Mouse (Mus musculus) layer of hippocampus, postnatal 14 days (tissue): ENCODE results near the gene Nfrkb. TPM values are rescaled to one million over a fixed set of nuclear protein-coding genes. Genes with fewer than 3 reads are reported as not detected.

Source experiments
- total RNA-seq, 2 experiments: library from RNA; stranded (reverse); gene quantifications; 2 replicates each; pipeline ENCODE4 v1.2.3; 2021

Nfrkb gene
- total RNA-seq, 2 experiments from 2014 or later, result 32.1 to 32.8 TPM

Other genes with a start within 250 kb of the Nfrkb start
- 100 to 1,000 TPM; 441 to 464 TPM for gene Aplp2, start 174.4 kb upstream of the Nfrkb start, total RNA-seq
- 10 to 100 TPM; 16.8 to 17.2 TPM for gene Prdm10, start 105.7 kb upstream of the Nfrkb start, total RNA-seq
- gene Tmem45b, start 78.3 kb downstream of the Nfrkb start, total RNA-seq, result not detected